Mouse (Mus musculus) adrenal gland, adult (tissue): ENCODE measurements around the gene Mpp6.
A peak's percentile ranks its signal among the peaks of the same experiment; 100 is the strongest.

Experiments used
- DNase-seq, 2 experiments: peaks; one replicate each; pipeline ENCODE4 v3.0.0; 2022 to 2023; ENCODE audit warnings: low spot score in 1 of 2; ENCODE audit not compliant: inconsistent age in 2 of 2

Mpp6 gene

DNA sequence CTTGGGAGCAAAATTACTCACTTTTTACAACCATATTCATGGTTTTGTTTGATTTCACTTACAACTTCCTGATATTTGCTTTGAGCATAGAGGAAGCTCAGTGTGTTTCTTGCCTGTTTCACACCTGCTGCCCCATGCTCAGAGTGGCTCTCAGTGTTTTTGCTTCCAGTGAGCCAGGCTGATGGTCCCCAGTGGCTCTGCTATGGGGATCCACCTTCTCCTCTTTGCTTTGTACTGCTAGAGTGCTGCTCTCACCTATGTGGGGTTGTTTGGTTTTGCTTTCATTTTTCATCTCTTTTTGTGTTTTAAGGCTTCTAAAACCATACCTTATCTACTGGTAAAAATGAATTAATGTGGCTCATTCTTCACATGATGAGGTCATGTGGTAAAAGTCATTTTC lies 36.1 kb downstream of the Mpp6 start:
- DNase-seq: no peak

DNA sequence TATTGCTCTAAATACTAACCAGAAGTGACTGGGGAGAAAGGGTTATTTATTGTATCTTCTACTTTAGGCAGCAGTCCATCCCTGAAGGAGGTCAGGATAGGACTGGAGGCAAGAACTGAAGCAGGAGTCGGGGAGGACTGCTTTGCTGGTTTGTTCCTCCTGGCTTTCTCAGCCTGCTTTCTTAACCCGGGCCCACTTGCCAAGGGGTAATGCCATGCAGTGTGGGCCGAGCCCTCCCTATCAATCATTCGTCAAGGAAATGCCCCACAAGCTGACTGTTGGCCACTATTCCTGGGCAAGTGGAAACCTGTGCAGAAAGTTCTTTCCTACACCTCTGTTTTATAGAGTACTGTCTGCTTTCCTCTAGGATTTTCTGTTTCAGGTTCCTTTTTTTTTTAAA lies 39.3 kb downstream of the Mpp6 start:
- no peak for DNase-seq

DNA sequence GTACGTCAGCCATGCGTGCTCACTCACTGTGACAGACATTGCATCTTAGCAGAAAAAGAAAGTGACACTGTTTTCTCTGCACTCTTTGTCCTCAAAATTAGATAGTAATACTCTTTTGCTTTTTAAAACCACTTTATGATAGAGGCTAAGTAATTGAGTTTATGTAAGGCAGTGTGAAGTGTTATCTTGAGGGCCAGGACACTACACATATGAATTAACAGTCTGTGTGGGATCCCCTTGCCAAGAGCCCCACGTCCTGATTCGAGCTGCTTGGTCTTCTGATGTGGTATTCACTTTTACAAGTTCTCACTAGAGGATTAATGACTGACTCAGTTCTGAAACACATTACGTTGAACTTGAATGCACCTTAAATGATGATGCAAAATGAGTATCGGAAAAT lies 49.8 kb downstream of the Mpp6 start:
- DNase-seq: no peak

DNA sequence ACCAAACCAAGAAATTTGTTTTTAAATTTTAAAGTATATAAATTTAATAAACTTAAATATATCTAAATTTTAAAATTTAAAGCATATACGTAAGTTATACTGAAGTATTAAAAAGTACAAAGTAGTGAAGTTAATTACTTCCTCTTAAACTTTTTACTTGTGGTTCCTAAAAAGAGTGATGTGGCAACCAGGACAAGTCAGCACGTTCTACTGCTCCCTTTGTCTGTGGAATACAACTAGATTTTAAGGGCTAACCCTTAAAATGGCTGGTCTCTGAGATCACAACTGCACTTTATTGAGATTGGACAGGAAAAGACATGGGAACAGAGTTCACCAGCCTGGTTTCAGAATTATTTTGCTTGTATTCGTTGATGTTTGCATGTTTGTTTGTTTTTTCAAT lies 53.0 kb downstream of the Mpp6 start:
- DNase-seq: no peak

DNA sequence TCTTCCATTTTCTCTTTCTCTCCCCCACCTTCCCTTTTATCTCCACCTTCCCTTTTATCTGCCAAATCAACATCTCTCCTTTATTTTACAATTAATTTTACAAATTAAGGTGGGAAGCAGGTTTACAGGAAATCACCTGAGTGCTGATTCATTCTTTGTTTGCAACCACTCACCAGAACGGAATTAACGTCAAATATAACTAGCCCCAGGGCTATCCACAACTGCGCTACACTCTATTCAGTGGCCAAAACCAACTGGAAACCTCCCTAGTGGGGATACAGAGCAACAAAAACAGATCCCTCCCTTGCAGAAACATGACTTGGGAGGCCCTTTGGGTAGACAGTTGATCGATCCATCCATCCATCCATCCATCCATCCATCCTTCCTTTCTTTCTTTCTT lies 58.8 kb downstream of the Mpp6 start:
- no peak for DNase-seq

DNA sequence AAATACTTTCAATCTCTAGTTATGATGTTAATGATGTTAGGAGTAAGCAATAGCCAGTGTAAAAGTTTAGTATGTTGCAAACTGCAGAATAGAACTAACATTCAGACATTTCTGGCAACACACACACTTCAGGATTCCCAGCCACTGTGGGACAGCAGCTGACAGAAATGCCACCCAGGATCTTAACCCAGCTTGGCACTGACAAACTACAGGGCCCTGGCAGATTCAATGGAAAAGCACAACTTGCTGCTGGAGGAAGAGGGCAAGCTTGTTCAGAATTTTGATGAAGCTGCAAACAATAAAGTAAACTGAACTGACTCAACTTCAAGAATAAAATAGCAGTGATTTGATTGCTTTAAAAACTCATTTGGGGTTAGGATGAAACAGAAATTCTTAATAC lies 59.7 kb downstream of the Mpp6 start:
- DNase-seq: no peak

DNA sequence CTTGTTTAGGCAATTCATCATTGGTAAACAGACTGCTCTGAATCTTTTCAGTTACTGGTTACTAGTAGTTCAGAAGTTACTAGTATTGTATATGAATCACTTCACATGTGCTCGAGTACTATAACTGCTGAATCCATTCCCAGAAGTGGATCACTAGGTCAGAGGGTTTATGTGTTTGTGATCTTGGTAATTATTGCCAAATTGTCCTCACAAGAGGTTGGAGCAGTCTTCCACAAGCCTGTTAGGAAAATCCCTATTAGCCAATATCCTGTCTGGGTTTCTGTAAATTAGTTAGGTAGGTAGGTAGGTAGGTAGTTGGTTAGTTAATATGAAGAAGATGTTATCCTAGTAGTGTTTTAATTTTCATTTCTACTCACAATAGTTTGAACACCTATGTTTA lies 65.7 kb downstream of the Mpp6 start:
- no peak for DNase-seq

DNA sequence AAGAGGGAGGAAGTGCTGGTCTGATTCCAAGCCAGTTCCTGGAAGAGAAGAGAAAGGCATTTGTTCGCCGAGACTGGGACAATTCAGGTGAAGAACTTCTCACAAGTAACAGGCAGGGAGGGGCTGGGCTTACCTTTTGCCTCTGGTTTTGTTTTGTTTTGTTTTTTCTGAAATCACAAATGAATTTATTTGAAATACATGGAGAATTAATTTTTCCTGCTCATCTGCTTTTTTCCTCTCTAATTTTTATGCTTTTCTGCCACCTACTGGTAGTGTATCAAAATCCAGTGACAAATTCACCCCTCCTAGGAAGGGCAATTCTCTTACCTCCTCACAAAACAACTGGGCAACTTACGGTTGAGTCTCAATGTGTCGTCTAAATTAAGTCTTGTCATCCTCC lies 70.1 kb downstream of the Mpp6 start:
- DNase-seq: peak in 1 of 2 experiments; percentile 66

DNA sequence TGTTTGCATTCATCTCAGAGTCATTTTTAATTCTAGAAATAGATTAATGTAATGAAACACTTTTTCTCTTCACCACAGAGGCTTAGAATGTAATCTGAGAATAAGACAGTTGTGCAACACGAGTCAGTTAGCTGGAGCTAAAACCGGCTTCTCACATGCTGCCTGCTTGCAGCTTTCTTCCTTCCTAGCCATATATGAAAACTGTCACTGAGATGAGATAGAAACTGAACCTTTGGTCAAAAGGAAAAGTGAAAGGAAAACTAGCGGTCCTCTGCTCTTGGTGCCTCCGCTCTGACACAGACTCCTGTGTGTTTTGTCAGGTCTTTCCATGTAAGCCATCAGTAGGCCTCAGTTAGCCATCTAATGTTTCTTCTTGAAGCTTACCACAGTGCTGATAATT lies 77.9 kb downstream of the Mpp6 start:
- peak in 1 of 2 experiments; percentile 44 for DNase-seq

DNA sequence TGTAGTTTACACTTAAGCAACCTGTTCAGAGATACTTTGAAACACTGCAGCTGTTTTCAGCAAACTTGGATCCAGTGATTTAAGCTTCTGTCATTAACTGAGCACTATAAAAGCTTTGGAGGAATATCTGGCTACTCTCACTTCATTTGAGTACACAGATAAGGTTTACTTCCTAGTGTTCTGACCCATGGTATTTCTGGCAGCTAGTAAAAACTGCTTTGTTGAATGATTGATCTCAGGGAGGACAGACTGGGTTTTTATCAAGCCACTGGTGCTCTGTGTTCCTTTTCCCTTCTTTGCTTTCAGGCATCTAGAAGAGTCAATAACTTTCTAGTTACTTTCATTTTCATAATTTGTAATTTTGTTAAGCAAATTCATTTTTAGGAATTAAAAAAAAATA lies 79.3 kb downstream of the Mpp6 start:
- no peak for DNase-seq

DNA sequence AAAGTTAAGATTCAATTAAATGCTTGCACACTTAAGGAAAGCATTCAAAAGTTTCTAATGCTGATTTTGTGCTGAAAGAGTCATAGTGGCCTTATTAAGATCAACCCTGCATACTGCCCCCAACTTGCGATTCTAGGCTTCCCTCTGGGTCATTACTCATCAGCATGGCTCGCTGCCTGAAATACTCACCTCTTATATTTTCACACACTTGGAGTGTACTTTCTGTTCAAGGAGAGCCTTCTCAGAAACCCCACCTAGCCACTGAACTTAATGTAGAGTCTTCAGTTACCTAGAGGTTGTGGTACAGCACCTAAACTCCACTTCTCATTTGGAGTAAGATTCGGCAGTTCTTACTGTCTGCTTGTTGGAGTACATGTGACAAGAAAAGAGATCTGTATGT lies 81.6 kb downstream of the Mpp6 start:
- no peak for DNase-seq

DNA sequence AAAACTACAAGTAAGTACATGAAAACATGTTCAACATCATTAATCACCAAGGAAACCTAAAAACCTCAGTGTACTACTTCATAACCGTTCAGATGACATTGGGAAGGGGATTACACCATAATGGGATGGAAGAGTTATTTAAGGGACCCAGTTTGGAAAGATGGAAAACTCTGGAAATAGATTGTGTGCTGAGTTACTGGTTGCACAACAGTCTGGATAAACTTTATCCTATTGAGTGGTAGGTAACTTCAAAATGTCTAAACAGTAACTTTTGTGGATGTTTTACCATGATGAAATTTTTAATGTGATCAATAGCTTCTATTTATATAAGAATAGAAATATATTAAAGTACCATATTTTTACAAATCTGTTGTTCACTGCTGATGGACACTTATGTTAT lies 82.1 kb downstream of the Mpp6 start:
- DNase-seq: no peak

DNA sequence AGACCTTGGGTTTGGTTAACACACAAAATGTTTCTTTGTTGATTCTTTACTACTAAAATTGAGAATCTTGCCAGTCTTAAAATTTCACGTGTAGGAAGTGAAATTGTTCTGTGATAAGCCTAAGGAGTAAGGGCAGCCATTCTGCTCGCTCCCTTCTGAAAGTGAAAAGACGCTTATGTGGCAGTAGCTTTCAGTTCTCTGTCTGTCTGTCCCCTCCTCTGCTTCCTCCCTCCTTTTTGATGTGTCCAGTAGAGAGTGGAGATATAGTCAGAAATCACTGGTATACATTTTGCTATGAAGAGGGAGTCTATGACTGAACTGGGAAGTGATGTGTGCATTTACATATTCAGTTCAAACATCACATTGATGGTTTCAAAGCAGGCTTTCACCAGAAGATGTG lies 82.8 kb downstream of the Mpp6 start:
- DNase-seq: no peak

DNA sequence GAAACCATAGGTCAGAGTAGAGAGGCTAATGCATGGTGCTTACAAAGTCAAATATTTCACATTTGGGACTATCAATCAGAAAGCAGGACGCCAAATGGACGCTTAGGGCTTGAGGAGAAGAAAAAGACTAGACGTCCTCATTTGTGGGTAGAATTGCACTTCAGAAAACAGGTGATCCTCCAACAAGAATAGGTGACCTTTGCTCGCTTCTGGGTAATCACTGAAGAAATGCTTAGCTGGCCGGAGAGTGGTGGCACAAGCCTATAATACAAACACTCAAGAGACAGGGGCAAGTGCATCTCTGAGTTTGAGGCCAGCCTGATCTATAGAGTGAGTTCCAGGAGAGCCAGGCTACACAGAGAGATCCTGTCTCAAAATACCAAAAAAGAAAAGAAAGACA lies 83.8 kb downstream of the Mpp6 start:
- DNase-seq: no peak

DNA sequence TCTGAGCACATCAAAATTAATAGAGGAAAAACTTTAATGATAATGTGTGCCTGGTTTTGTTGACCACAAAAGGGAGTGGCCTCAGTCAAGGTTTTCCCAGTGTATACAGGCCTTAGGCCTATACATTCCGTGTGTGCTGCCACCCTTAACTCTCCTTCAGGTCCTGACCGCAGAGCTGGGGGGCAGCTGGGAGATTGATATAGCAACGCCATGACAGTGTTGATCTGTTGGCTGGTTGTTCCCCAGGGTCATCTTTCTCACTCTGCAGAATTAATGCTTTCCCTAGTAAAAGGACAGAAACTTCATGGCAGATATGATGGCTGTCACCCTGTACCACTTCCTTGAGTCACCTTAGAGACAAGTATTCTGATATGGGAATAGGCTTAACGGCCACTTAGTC lies 94.3 kb downstream of the Mpp6 start:
- DNase-seq: no peak

DNA sequence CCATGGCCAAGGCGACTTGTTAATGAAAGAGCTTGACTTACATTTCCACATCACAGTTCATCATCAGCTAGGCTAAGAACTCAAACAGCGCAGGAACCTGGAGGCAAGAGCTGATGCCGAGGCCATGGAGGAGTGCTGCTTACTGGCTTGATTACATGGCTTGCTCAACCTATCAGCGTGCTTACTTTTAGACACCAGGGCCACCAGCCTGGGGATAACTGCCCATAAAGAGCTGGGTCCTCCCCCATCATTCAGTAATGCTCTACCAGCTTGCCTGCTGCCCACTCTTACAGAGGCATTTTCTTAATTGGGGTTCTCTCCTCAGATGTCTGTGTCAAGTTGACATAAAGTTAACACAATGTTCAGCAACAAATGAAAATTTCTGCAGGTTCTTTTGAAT lies 95.1 kb downstream of the Mpp6 start:
- no peak for DNase-seq

DNA sequence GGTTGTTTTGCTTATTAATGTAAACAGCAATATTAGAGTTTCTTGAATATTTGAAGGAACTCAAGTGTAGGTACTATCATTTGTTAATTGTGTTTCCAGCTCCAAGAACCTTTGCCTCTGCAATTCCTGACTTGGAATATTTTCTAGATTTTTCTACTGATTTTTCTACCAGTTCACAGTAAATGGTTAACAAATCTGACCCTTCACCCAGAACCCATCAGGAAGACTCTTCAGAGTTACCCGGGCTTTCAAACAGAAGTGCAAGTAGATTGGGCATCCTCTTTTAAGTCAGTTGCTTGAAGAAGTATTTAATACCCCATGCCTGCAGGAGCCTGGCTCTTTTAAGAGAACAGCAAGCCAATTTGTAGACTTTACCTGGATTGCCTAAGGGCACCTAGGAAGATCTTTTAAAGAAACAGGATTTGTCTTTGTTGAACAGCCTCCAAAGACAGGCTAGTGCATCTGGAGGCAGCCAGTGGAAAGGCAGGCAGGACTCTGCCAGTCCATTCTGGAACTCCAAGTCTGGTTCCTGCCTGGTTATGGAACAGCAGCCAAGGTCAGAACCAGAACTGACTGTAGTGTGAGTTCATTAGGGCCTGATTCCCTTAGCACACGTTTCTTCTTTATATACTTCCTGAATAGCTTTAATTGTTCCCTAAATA lies 104.8 kb downstream of the Mpp6 start:
- DNase-seq: peak in 1 of 2 experiments; percentile 29

DNA sequence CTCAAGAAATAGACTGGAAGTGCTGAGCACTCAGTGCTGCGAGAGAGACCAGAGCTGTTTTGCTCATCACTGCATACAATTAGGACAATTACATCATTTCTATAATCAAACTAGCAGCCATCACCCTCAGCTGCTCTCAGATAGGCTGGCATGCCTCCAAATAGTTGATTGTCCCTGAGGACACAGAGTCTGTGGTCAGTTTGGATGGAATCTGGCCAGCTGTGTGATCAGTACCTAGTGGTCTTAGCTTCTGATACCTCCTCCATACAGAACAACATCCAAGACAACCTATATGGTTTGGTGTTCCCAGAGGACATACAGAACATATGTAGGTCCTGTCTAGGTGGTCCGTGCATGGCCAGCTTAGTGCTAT lies 105.3 kb downstream of the Mpp6 start:
- DNase-seq: peak in 1 of 2 experiments; percentile 45

DNA sequence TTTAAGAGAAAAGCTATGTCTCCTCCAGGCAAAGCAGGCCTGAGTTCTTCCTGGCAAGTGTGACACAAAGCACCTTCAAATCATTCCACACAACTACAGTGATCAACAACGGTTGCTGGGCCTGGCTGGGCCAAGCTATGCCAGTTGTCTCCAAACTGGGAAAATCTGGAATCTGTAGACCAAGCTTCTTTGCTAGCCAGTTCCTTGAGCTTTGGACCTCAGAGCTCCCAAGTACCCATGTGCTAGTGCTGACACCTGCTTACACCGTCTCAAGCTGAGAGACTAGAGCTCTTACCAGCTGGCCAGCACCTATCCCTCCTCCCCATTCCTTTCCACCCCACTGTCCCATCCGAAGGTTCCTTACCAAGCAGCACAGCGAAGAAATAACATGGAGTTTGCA lies 105.9 kb downstream of the Mpp6 start:
- no peak for DNase-seq

DNA sequence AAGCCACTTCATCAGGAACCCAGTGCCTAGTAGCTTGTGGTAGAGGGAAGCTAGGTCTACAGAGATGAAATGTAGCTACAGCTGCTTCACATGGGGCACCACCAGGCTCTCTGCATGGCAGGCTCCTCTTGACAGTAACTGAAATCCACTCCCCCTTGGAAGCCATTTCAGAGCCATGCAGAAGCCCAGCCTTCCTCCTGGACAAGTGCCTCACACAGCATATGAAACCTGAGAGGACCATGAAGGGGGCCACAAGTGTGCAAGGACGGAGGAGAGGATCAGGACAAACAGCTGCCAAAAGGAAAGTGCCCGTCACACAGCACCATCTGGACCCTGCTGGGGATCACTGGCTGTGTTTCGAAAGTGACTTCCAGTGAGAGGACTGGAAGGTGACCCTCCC lies 108.6 kb downstream of the Mpp6 start:
- DNase-seq: no peak

DNA sequence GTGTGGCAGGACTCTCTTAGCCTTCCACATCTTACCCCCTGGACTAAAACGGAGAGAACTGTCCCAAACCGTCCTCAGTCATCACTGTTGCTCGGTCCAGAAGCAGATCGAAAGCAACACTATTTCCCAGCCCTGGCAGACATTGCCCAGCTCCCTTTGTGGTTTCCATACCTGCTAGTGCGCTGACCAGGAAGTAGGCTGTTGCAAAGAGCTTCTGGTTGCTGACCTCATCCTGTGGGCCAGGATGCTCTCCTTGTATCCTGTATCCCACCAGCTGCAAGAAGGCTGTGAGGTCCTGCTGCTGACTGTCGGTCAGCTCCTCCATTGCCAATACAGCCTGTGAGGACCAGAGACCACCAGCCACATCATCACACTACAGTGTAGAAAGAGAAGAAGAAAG lies 109.0 kb downstream of the Mpp6 start:
- DNase-seq: no peak

DNA sequence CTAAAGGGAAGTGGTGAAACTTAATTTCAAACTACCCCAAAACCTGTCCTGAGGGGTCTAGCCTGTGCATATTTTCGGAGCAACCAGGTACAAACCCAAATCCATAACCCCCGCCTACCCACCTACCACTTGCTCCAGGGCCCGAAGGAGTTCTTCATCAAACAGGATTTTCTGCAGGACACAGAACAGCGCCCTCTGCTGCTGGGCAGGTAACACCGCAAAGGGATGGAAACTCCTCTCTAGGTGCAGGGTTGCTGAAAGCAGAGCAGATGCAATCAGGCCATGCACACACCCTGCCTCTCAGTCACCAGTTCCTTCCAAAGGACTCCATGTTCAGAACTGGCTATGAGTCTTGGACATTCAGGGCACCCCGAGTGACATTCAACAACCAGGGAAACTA lies 110.8 kb downstream of the Mpp6 start:
- DNase-seq: peak; percentile 29 to 70

DNA sequence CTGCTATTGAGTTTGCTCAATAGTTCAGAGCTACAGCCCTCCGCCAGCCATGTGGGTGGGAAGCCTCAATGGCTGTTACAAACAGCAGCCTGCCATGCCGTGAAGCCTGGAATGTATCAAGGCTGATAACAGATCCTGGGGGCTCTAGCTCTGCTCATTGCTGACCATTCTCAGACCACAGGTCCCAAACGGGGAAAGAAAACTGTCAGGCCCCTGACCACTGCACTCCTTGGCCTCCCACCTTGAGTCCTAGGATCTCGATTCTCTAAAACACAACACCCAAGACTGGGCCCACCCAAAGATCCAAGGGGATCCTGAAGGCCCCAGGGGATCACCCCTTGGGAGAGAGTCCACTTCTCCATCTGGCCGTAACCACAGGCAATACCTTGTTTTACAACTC lies 112.3 kb downstream of the Mpp6 start:
- DNase-seq: no peak

DNA sequence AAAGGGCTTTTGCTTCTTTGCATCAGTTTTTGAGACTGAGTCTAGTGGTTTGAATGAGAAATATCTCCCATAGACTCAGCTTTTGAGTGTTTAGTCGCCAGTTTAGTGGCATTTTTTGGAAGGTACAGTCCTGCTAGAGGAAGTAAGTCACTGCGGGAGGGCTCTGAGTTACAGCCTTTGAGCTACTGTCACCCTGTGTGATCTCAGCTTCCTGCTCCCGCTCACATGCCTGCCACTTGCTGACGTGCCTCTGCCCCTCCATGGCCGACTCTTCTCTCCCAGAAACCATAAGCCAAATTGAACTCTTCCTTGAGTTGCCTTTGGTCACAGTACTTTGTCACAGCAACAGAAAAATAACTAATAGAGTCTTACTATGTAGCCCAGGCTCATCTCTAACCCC lies 112.9 kb downstream of the Mpp6 start:
- DNase-seq: no peak
